Mouse (Mus musculus): ENCODE results near the gene Gpc4. TPM values are rescaled to one million over a fixed set of nuclear protein-coding genes. Genes with fewer than 3 reads are reported as not detected.

Gene Gpc4
- total and polyA plus RNA-seq, 2 experiments from 2014 or later = 3.2 to 9.7 TPM

DNA sequence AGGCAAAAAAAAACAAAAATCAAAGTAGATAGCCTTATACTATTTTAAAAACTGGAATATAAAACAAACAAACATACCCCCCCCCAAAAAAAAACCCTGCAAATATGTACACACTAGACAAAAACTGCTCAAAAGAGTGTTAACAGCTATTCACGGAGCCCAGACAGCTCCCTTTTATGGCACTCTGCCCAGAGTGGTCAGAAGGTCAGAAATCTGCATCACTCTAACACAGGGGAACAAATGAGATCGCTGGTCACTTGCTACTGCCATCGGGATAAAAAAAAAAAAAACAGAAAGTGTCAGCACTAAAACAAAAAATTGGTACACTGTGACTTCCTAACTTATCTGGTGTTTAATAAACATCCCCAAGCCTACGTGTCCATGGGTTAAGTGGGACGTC lies 113.0 kb downstream of the Gpc4 start:
- DNase-seq (ENCODE audit: low spot score) = peak; percentile 46
- ATAC-seq = no peak

GRCm38 (mm10) chrX:52050941-52051340 lies 114.1 kb downstream of the Gpc4 start:
- H3K4me1 ChIP-seq (ENCODE audit: insufficient read depth, low read length) = no peaks in the 10 kb centered on the region
- ATAC-seq = no peak
- DNase-seq (ENCODE audit: low spot score) = no peak

More for the DNA sequence above, 113.0 kb downstream of the Gpc4 start:
- Histone ChIP-seq H3K36me3 (ENCODE audit: insufficient read depth, low read length) (no peaks in the 10 kb centered on the region), H3K4me3 (ENCODE audit: low read length) (no peak overlapping the region), H3K9me3 (ENCODE audit: low read length) (no peaks in the 10 kb centered on the region), H3K9ac (replicated peaks; ENCODE audit: low read length) (no peak overlapping the region), H3K4me1 (ENCODE audit: insufficient read depth, low read length) (no peaks in the 10 kb centered on the region), H3K27me3 (ENCODE audit: insufficient read depth, low read length) (no peaks in the 10 kb centered on the region), H3K27ac (no peak overlapping the region), H3K4me2 (ENCODE audit: low read depth, low read length) (no peak overlapping the region)
- TF ChIP-seq CTCF (IDR thresholded peaks at IDR 0.05; ENCODE audit: low read depth) = no peak
- WGBS = 44% methylated on average over 5 of the region's 5 CpGs

GRCm38 (mm10) chrX:52039875-52040274 lies 125.2 kb downstream of the Gpc4 start:
- Histone ChIP-seq H3K36me3 (ENCODE audit: insufficient read depth, low read length) (no peaks in the 10 kb centered on the region), H3K4me1 (ENCODE audit: insufficient read depth, low read length) (no peaks in the 10 kb centered on the region), H3K9me3 (ENCODE audit: low read length) (no peaks in the 10 kb centered on the region), H3K4me2 (ENCODE audit: low read depth, low read length) (no peak overlapping the region), H3K9ac (replicated peaks; ENCODE audit: low read length) (no peak overlapping the region), H3K27me3 (ENCODE audit: insufficient read depth, low read length) (no peaks in the 10 kb centered on the region), H3K27ac (no peak overlapping the region), H3K4me3 (ENCODE audit: low read length) (no peak overlapping the region)
- no peak for TF ChIP-seq CTCF (IDR thresholded peaks at IDR 0.05; ENCODE audit: low read depth)
- DNase-seq (ENCODE audit: low spot score) = no peak
- ATAC-seq = no peak
- WGBS = 65% methylated on average over 1 of the region's 1 CpGs

More at GRCm38 (mm10) chrX:52050941-52051340, 114.1 kb downstream of the Gpc4 start:
- no peak for TF ChIP-seq CTCF (IDR thresholded peaks at IDR 0.05; ENCODE audit: low read depth)
- no peak overlapping the region for H3K9ac ChIP-seq (replicated peaks; ENCODE audit: low read length)
- no peaks in the 10 kb centered on the region for H3K36me3 ChIP-seq (ENCODE audit: insufficient read depth, low read length)
- H3K27ac ChIP-seq = no peak overlapping the region
- WGBS = 55% methylated on average over 4 of the region's 4 CpGs
- no peak overlapping the region for H3K4me2 ChIP-seq (ENCODE audit: low read depth, low read length)
- no peaks in the 10 kb centered on the region for H3K9me3 ChIP-seq (ENCODE audit: low read length)
- no peak overlapping the region for H3K4me3 ChIP-seq (ENCODE audit: low read length)
- H3K27me3 ChIP-seq (ENCODE audit: insufficient read depth, low read length) = no peaks in the 10 kb centered on the region

GRCm38 (mm10) chrX:52030146-52030545 lies 134.9 kb downstream of the Gpc4 start:
- Histone ChIP-seq H3K4me3 (ENCODE audit: low read length) (no peak overlapping the region), H3K4me2 (ENCODE audit: low read depth, low read length) (no peak overlapping the region), H3K36me3 (ENCODE audit: insufficient read depth, low read length) (no peaks in the 10 kb centered on the region), H3K4me1 (ENCODE audit: insufficient read depth, low read length) (no peaks in the 10 kb centered on the region), H3K27ac (no peak overlapping the region), H3K9ac (replicated peaks; ENCODE audit: low read length) (no peak overlapping the region), H3K9me3 (ENCODE audit: low read length) (no peaks in the 10 kb centered on the region), H3K27me3 (ENCODE audit: insufficient read depth, low read length) (no peaks in the 10 kb centered on the region)
- no peak for TF ChIP-seq CTCF (IDR thresholded peaks at IDR 0.05; ENCODE audit: low read depth)
- no peak for DNase-seq (ENCODE audit: low spot score)
- WGBS = 75% methylated on average over 7 of the region's 7 CpGs
- ATAC-seq = no peak

GRCm38 (mm10) chrX:52017660-52018059 lies 147.4 kb downstream of the Gpc4 start:
- WGBS = 61% methylated on average over 9 of the region's 9 CpGs
- no peak overlapping the region for H3K4me2 ChIP-seq (ENCODE audit: low read depth, low read length)
- no peak for TF ChIP-seq CTCF (IDR thresholded peaks at IDR 0.05; ENCODE audit: low read depth)
- DNase-seq (ENCODE audit: low spot score) (no peak), ATAC-seq (0 out of 2 replicates have a peak, but pooled peaks have one; percentile 45)
- no peak overlapping the region for H3K9ac ChIP-seq (replicated peaks; ENCODE audit: low read length)
- no peaks in the 10 kb centered on the region for H3K9me3 ChIP-seq (ENCODE audit: low read length)
- H3K27me3 ChIP-seq (ENCODE audit: insufficient read depth, low read length) = no peaks in the 10 kb centered on the region
- H3K36me3 ChIP-seq (ENCODE audit: insufficient read depth, low read length) = no peaks in the 10 kb centered on the region
- H3K4me3 ChIP-seq (ENCODE audit: low read length) = no peak overlapping the region
- H3K27ac ChIP-seq = no peak overlapping the region
- H3K4me1 ChIP-seq (ENCODE audit: insufficient read depth, low read length) = no peaks in the 10 kb centered on the region

Other genes with a start within 250 kb of the Gpc4 start
- not detected in 2 replicates for gene 1700080O16Rik, start 192.5 kb downstream of the Gpc4 start, total RNA-seq (2014; rRNA removed)
- not detected in 2 replicates for gene 1700080O16Rik, start 192.5 kb downstream of the Gpc4 start, polyA plus RNA-seq (2015; fragmentation: Nextera tagmentation; extraction: Ambion mirVana)